Mouse (Mus musculus) brain, embryonic 14.5 days (tissue): ENCODE measurements around the gene Tut7.

ENCODE experiments used
- CTCF ChIP-seq: fragments of 200-500 bp; IDR thresholded peaks from 2 replicates; pipeline ENCODE4 v1.5.1; 2012; ENCODE audit warnings: inconsistent platforms, mild to moderate bottlenecking, moderate library complexity, borderline replicate concordance; ENCODE audit not compliant: insufficient read depth, insufficient read length; ENCODE audit errors: extremely low read depth
- POLR2A ChIP-seq: fragments of 200-500 bp; IDR thresholded peaks from 2 replicates; pipeline ENCODE4 v1.6.1; 2012; ENCODE audit warnings: mild to moderate bottlenecking, inconsistent platforms, borderline replicate concordance; ENCODE audit not compliant: poor library complexity, insufficient read depth, insufficient read length, severe bottlenecking; ENCODE audit errors: extremely low read depth

GRCm38 (mm10) chr13:59832871-59833270, 9.9 kb upstream of the Tut7 start:
- TF ChIP-seq CTCF (no peak), POLR2A (no peak)
